Mouse (Mus musculus) megakaryocyte-erythroid progenitor cell, adult 5-6 weeks (primary cell): ENCODE data around the gene Esr1. TPM values are rescaled to one million over a fixed set of nuclear protein-coding genes. Genes with fewer than 3 reads are reported as not detected.

Experiments
- ATAC-seq: replicated peaks from 2 replicates; pipeline ENCODE4 v1.8.0; 2016; ENCODE audit warnings: mild to moderate bottlenecking, inconsistent platforms; ENCODE audit not compliant: severe bottlenecking, poor library complexity, low FRiP score, low TSS enrichment
- total RNA-seq, 2 experiments: library from RNA; stranded (forward) in 1 of 2; stranded (reverse) in 1 of 2; fragments of 200-1000, 215-1000 nt in 1 of 2; fragments of >200 nt in 1 of 2; fragmentation: Nextera tagmentation in 1 of 2; gene quantifications; 2 replicates each; pipeline ENCODE4 v1.2.3; 2014 to 2017

Gene Esr1
- total RNA-seq, 2 experiments from 2014 or later = 0.89 to 2.9 TPM

DNA sequence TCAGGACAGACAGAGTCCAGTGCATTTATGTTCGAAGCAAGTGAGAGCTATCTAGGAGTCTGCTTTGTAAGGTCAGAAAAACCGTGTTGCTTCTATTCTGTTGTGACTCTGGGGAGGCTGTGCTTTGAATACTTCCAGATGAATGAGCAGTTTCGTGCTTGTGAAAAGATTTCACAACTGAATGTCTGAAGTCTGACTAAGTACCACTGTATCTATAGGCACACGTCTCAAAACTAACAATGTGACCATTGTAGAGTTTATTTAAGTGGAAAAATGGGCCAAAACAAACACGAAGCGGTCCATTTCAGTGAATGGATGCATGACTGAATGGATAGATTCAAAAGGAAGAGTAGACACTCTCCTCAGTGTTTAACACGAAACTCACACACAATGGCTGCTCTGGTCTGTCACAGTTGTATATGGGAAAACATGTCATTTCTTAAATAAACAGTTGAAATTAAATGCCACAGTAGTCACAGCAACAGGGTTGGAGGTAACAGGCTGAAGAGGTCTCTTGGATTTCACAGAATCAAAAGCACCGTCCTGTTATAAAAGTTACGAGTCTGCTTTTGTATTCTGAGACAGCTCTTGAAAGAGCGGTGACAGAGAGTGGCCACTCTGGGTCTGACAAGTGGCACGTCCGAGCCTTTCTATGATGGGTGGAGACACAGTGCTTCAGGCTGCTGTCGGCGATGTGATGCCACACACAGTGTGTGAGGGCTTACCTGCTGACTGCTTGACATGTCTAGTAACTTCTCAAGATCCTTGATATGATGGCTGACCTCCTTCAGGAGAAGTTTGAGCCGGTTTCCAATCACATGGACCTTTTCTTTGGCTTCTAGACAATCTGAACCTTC lies 421.0 kb downstream of the Esr1 start:
- ATAC-seq = no peak

- no peak for ATAC-seq
Measured at GRCm38 (mm10) chr10:5041254-5041653, 429.9 kb downstream of the Esr1 start.

DNA sequence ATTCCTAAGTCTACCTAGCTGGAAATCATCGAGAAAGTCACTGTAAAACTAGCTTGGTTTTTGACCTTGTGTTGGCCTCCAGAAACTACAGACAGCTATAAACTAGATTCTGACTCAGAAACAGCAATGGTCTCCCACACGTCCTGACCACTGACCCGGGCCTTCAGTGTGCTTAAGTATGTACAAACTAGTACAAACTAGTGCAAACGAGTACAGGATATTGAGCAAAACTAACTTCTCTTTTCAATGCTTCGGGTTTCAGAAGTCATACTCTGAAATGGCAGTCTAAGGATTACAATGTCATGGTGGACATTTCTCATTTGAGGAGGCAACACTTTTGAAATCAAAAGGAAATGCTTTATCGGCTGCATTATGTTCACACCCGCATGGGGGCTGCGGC lies 433.1 kb downstream of the Esr1 start:
- ATAC-seq = no peak

- no peak for ATAC-seq
Measured at GRCm38 (mm10) chr10:5045213-5045612, 433.8 kb downstream of the Esr1 start.

DNA sequence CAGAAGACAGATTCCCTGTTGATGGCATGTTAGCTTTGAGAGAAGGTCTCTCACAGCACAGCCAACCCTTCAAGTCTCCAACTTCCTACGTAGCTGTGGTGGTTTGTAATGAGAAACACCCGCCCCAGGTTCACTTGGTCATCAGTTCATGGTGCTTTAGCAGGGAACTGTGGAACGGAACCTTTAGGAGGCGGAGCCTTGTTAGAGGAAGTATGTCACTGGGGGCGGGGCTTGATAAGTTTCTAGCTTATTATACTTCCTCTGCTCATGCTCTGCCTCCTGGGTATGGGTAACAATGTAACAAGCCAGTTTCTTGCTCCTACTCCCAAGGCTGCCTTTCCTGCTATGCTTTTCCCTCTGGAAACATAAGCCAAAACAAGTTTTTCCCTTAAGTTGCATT lies 434.3 kb downstream of the Esr1 start:
- ATAC-seq = no peak

Other genes with a start within 250 kb of the Esr1 start
- 7.4 and 7.5 TPM in 2 replicates for gene Zbtb2, start 223.5 kb upstream of the Esr1 start, total RNA-seq (2014; fragmentation: Nextera tagmentation)
- 7.3 and 11.4 TPM in 2 replicates for gene Zbtb2, start 223.5 kb upstream of the Esr1 start, total RNA-seq (2017)
- 65.2 and 101 TPM in 2 replicates for gene Rmnd1, start 179.2 kb upstream of the Esr1 start, total RNA-seq (2014; fragmentation: Nextera tagmentation)
- gene Rmnd1, start 179.2 kb upstream of the Esr1 start, total RNA-seq (2017) = 40.5 and 66.1 TPM in 2 replicates
- gene Armt1, start 179.1 kb upstream of the Esr1 start, total RNA-seq (2014; fragmentation: Nextera tagmentation) = 40.4 and 50.3 TPM in 2 replicates
- gene Armt1, start 179.1 kb upstream of the Esr1 start, total RNA-seq (2017) = 28.8 and 44.3 TPM in 2 replicates
- not detected in 2 replicates for gene Ccdc170, start 129.1 kb upstream of the Esr1 start, total RNA-seq (2014; fragmentation: Nextera tagmentation)
- gene Ccdc170, start 129.1 kb upstream of the Esr1 start, total RNA-seq (2017) = not detected in 2 replicates